Comparison of ENCODE assay signal across 8 mouse cellular contexts in genomic region chr12:87266108-87266826, GRCm38 (mm10). TPM values are rescaled to one million over a fixed set of nuclear protein-coding genes. Genes with fewer than 3 reads are reported as not detected.
A peak's percentile ranks its signal among the peaks of the same experiment; 100 is the strongest.
DNase-seq lines count a peak whose midpoint lies in the region; ATAC-seq and TF ChIP-seq lines count a peak whose summit lies in the region.

Gene Vipas39 (minus strand): TSS chr12:87266256.
Gene Ahsa1 (plus strand): TSS chr12:87266479.

- H3K27ac ChIP-seq in hindbrain, embryonic 12.5 days = peak within 1 kb of the TSS; percentile 86

- H3K4me3 ChIP-seq in hindbrain, embryonic 12.5 days = peak within 1 kb of the TSS; percentile 75

- ATAC-seq in Patski = peak; percentile 96
- peak; percentile 99 for ATAC-seq in hindbrain, embryonic 12.5 days (ENCODE audit: low FRiP score)

- H3K36me3 ChIP-seq in hindbrain, embryonic 12.5 days = peaks cover 40% of the 10 kb centered on the region

- H3K4me2 ChIP-seq in hindbrain, embryonic 12.5 days (replicated peaks) = peak within 1 kb of the TSS; percentile 74

- peak within 1 kb of the TSS; percentile 87 for H3K9ac ChIP-seq in hindbrain, embryonic 12.5 days

- CTCF ChIA-PET in Patski (lab: Charles Lee) = interaction anchor here (1.7 kb wide), 1 partner anchor 10 kb away, joined by 5 read pairs; no protein-coding TSS in a partner anchor

- H3K4me1 ChIP-seq in hindbrain, embryonic 12.5 days = peaks cover 18% of the 10 kb centered on the region

- WGBS in hindbrain, embryonic 12.5 days = 0% methylated on average over 31 of the region's 31 CpGs

- POLR2A ChIA-PET in Patski (lab: Charles Lee) = interaction anchor here (0.5 to 1.1 kb wide), 2 partner anchors 14 to 77 kb away, joined by 3 read pairs; no protein-coding TSS in a partner anchor

- no peaks in the 10 kb centered on the region for H3K27me3 ChIP-seq in Patski
- H3K27me3 ChIP-seq in hindbrain, embryonic 12.5 days = no peaks in the 10 kb centered on the region

- no peaks in the 10 kb centered on the region for H3K9me3 ChIP-seq in hindbrain, embryonic 12.5 days (replicated peaks)

- in situ Hi-C loops in Patski (cut with MboI; ENCODE audit: low pct_unique_long_range_greater_than_20kb) = no loop called here

- peak; percentile 95 for DNase-seq in Patski (ENCODE audit: low read depth, low spot score)
- DNase-seq in cerebellum, postnatal 10 days = peak; percentile 91 to 94
- DNase-seq in frontal cortex, postnatal 10 days (ENCODE audit: low spot score in 2 of 2) = peak; percentile 86 to 90
- DNase-seq in layer of hippocampus, postnatal 14 days (ENCODE audit: low spot score in 2 of 2) = peak; percentile 93 to 97
- DNase-seq in lung, postnatal 14 days = peak; percentile 86
- DNase-seq in retina, adult 2 months (ENCODE audit: low read depth, low spot score) = peak; percentile 94
- DNase-seq in thymus, postnatal 36 days = peak; percentile 84 to 88

- TF ChIP-seq CTCF in Patski (IDR thresholded peaks at IDR 0.05) = no peak

RNA-seq across cellular contexts. Expression of gene Vipas39, which starts in this region (rescaled TPM):
- 63.6 TPM for polyA plus RNA-seq in Patski (2021)
- 60.0 and 62.1 TPM in 2 replicates for polyA plus RNA-seq in hindbrain, embryonic 12.5 days (2016; fragmentation: Nextera tagmentation; extraction: Ambion mirVana)
- 10 to 100 TPM; 57.5 to 66.0 TPM for total RNA-seq in layer of hippocampus, postnatal 14 days (2021)

RNA-seq across cellular contexts. Expression of gene Ahsa1, which starts in this region (rescaled TPM):
- 157 TPM for polyA plus RNA-seq in Patski (2021)
- polyA plus RNA-seq in hindbrain, embryonic 12.5 days (2016; fragmentation: Nextera tagmentation; extraction: Ambion mirVana) = 181 and 187 TPM in 2 replicates
- total RNA-seq in layer of hippocampus, postnatal 14 days (2021) = 100 to 1,000 TPM; 147 to 157 TPM

Comparison
In these comparisons a context has a peak if more than half of its experiments do, and no peak if none do; other contexts are left out.
1. Peak in every context shown above with its lines: DNase-seq, ATAC-seq, H3K4me3 ChIP-seq and H3K27ac ChIP-seq.